Mouse (Mus musculus) forebrain, embryonic 14.5 days (tissue): ENCODE measurements around the gene Gm12258. TPM values are rescaled to one million over a fixed set of nuclear protein-coding genes. Genes with fewer than 3 reads are reported as not detected.
"Not testable (repeated sequence)": the region's sequence is repeated elsewhere in the genome, so short reads cannot be mapped to it uniquely, and the experiment has no call there.

Source experiments
- ATAC-seq: fragments of 200-750 bp; cut with Nextera tagmentation; 2 replicates; pipeline ENCODE4 v1.8.0; 2017; ENCODE audit warnings: mild to moderate bottlenecking, moderate library complexity
- DNase-seq: peaks from one replicate; pipeline ENCODE4 v3.0.0-alpha.2; 2015; ENCODE audit warnings: low spot score
- H3K27ac ChIP-seq: fragments of 300-500 bp; sonication (generic); 2 replicates; pipeline ENCODE4 v1.5.1; 2014; ENCODE audit warnings: low read depth, mild to moderate bottlenecking, control low read depth, low read length, moderate library complexity
- H3K27me3 ChIP-seq: fragments of 300-500 bp; sonication (generic); replicated peaks from 2 replicates; pipeline ENCODE4 v1.6.1; 2014; ENCODE audit warnings: low read length, control low read depth, mixed read lengths; ENCODE audit not compliant: control insufficient read depth, insufficient read depth
- H3K36me3 ChIP-seq: fragments of 300-500 bp; sonication (generic); 2 replicates; pipeline ENCODE4 v1.6.1; 2014; ENCODE audit warnings: low read length, control low read depth; ENCODE audit not compliant: control insufficient read depth, insufficient read depth
- H3K4me1 ChIP-seq: fragments of 300-500 bp; sonication (generic); 2 replicates; pipeline ENCODE4 v1.6.1; 2014; ENCODE audit warnings: antibody characterized with exemption, low read length, control low read depth; ENCODE audit not compliant: control insufficient read depth, insufficient read depth
- H3K4me2 ChIP-seq: fragments of 300-500 bp; sonication (generic); 2 replicates; pipeline ENCODE4 v1.6.1; 2014; ENCODE audit warnings: mild to moderate bottlenecking, control low read depth, low read length
- H3K4me3 ChIP-seq: fragments of 300-500 bp; sonication (generic); 2 replicates; pipeline ENCODE4 v1.5.1; 2014; ENCODE audit warnings: low read depth, low read length, control low read depth
- H3K9ac ChIP-seq: fragments of 300-500 bp; sonication (generic); 2 replicates; pipeline ENCODE4 v1.6.1; 2014; ENCODE audit warnings: mild to moderate bottlenecking, low read length, control low read depth, moderate library complexity
- H3K9me3 ChIP-seq: fragments of 300-500 bp; sonication (generic); replicated peaks from 2 replicates; pipeline ENCODE4 v1.6.1; 2016; ENCODE audit warnings: low read length, control low read depth, mixed read lengths; ENCODE audit not compliant: control insufficient read depth
- WGBS: fragments of 180-500 bp; shearing (Covaris S2); extraction: QIAGEN DNeasy Blood & Tissue Kit; methylation state at CpG from one replicate; pipeline ENCODE4 v1.1.7; 2014; 5-methylcytosine and 5-hydroxymethylcytosine counted together
- polyA plus RNA-seq: library from polyadenylated mRNA; unstranded; fragments of >200 nt; fragmentation: Nextera tagmentation; extraction: Ambion mirVana; gene quantifications from 2 replicates; pipeline ENCODE4 v1.2.1, GENCODE M21; 2014

Gm12258 gene
- polyA plus RNA-seq = 19.5 and 25.0 TPM in 2 replicates

DNA sequence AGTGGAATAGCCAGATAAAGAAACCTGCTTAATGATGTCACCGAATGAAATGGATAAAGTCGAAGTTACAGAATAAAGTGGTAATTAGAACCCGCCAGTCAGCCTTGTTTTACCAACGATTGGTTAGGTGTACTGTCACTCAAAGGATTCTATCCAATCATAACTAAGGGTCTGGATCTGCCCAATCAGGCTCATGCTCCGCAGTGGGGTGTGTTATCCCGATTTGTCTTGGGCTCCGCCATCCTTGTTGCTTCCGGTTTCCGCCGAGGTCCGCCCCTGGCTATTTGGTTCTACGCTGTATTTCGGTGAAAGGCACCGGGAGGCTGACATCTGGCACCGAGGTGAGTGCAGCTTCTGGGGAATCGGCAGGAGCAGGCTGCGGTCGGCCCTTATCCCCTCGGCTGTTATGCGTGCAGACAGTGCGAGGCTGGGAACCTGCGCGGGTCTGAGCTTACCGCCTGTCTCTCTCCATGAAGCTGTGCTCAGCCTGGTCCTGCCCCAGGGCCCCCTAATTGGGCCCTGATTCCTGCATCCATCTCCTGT, at the start of gene Gm12258:
Gene Gm12258 (plus strand): TSS at position 240 of the 543 bp plus-strand sequence.
- Histone ChIP-seq H3K9me3 (no peaks in the 10 kb centered on the region), H3K36me3 (peaks cover 22% of the 10 kb centered on the region), H3K4me3 (peak within 1 kb of the TSS; percentile 72), H3K4me1 (peaks cover 7% of the 10 kb centered on the region), H3K4me2 (peak within 1 kb of the TSS; percentile 74), H3K27me3 (no peaks in the 10 kb centered on the region), H3K9ac (peak within 1 kb of the TSS; percentile 87), H3K27ac (peak within 1 kb of the TSS; percentile 77)
- DNase-seq = peak; percentile 99
- peak; percentile 100 for ATAC-seq
- WGBS = under 1% methylated on average over 24 of the region's 24 CpGs

DNA sequence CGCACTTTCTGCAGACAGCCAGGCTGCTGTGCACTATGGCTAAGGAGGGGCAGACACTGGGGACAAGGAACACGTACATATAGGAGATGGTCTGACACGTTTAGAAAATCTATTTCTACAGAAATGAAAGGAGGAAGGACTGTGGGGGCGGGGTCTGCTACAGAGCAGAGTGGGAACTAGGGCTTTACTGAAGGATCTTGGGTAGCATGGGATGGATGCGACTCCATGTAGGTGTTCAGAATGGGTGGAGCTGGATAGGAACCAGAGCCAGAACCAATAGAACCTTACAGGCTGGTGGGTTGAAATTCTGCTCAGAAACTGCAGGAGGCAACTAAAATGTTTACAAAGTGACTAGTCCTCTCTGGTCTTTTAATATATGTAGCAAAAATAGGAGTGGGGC, 47.2 kb upstream of the Gm12258 start:
- Histone ChIP-seq H3K4me1 (peaks cover 3% of the 10 kb centered on the region; the same call in 1 of the 2 replicates), H3K27ac (no peak overlapping the region), H3K36me3 (no peaks in the 10 kb centered on the region), H3K27me3 (no peaks in the 10 kb centered on the region), H3K9ac (no peak overlapping the region), H3K4me2 (no peak overlapping the region), H3K4me3 (no peak overlapping the region), H3K9me3 (no peaks in the 10 kb centered on the region)
- 84% methylated on average over 5 of the region's 5 CpGs for WGBS
- DNase-seq (no peak), ATAC-seq (no peak)

GRCm38 (mm10) chr11:58801558-58802228, 45.3 kb upstream of the Gm12258 start, which contains the start of gene Fam183b:
TSS of gene Fam183b (minus strand) at chr11:58801960.
- H3K27ac ChIP-seq = no peak within 1 kb of the TSS
- 40% methylated on average over 14 of the region's 14 CpGs for WGBS
- no peak within 1 kb of the TSS for H3K4me3 ChIP-seq
- no peak within 1 kb of the TSS for H3K9ac ChIP-seq
- peaks cover 3% of the 10 kb centered on the region; the same call in 1 of the 2 replicates for H3K4me1 ChIP-seq
- no peaks in the 10 kb centered on the region for H3K27me3 ChIP-seq
- DNase-seq (peak; percentile 55), ATAC-seq (peak; percentile 26; the same call in 1 of the 2 replicates)
- no peaks in the 10 kb centered on the region for H3K36me3 ChIP-seq
- peak within 1 kb of the TSS; percentile 29 for H3K4me2 ChIP-seq
- H3K9me3 ChIP-seq = no peaks in the 10 kb centered on the region

- no peaks in the 10 kb centered on the region for H3K9me3 ChIP-seq
- H3K9ac ChIP-seq = no peak overlapping the region
- no peak overlapping the region for H3K4me2 ChIP-seq
- peaks cover 3% of the 10 kb centered on the region; the same call in 1 of the 2 replicates for H3K4me1 ChIP-seq
- DNase-seq (no peak), ATAC-seq (no peak)
- WGBS = 85% methylated on average over 4 of the region's 4 CpGs
- H3K27ac ChIP-seq = no peak overlapping the region
- H3K27me3 ChIP-seq = no peaks in the 10 kb centered on the region
- no peaks in the 10 kb centered on the region for H3K36me3 ChIP-seq
- no peak overlapping the region for H3K4me3 ChIP-seq
Measured at GRCm38 (mm10) chr11:58803871-58804270, 43.1 kb upstream of the Gm12258 start.

DNA sequence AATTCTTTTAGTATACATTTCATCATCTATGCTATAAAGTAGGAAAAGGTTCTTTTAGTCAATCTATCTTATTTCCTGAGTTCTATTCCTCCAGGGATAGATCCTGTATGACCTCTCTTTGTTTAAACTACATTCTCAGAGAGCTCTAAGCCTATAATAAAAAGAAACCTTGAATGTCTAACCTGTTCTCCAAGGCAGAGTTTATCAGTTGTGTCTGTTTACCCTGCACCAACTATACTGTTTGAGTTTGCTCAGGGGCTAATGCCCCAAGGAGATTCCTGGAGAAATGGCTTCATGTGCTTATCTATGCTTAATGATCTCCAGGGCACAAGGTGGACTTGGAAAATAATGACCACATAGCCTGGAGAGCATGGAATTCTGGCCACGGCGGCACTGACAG, 42.6 kb upstream of the Gm12258 start:
- 87% methylated on average over 2 of the region's 2 CpGs for WGBS
- H3K27me3 ChIP-seq = no peaks in the 10 kb centered on the region
- H3K27ac ChIP-seq = no peak overlapping the region
- H3K9ac ChIP-seq = no peak overlapping the region
- H3K4me2 ChIP-seq = no peak overlapping the region
- no peaks in the 10 kb centered on the region for H3K36me3 ChIP-seq
- DNase-seq (no peak), ATAC-seq (no peak)
- H3K4me3 ChIP-seq = no peak overlapping the region
- peaks cover 3% of the 10 kb centered on the region; the same call in 1 of the 2 replicates for H3K4me1 ChIP-seq
- no peaks in the 10 kb centered on the region for H3K9me3 ChIP-seq

DNA sequence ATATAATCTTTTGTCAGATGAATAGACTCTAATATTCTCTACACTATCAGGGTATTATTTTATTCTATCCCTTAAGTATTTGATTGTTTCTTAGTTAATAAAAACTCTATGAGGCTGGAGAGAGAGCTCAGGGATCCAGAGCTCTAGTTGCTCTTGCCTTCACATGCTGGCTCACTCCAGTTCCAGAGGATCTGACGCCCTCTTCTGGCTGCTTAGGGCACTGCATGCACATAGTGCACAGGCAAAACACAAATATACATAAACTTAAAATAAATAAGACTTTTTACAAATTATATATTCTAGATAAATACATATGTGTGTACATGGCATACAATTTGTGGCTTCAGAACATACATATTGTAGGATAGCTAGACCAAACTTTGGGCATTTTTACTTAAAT, 35.0 kb upstream of the Gm12258 start:
- Histone ChIP-seq H3K4me3 (no peak overlapping the region), H3K9ac (no peak overlapping the region), H3K27ac (no peak overlapping the region), H3K4me2 (no peak overlapping the region), H3K4me1 (no peaks in the 10 kb centered on the region), H3K36me3 (no peaks in the 10 kb centered on the region), H3K27me3 (no peaks in the 10 kb centered on the region), H3K9me3 (no peaks in the 10 kb centered on the region)
- ATAC-seq (no peak), DNase-seq (no peak)
- 8% methylated on average over 1 of the region's 1 CpGs for WGBS

- WGBS = 82% methylated on average over 1 of the region's 1 CpGs
- H3K27ac ChIP-seq, H3K4me3 ChIP-seq, H3K36me3 ChIP-seq, H3K4me2 ChIP-seq, H3K9ac ChIP-seq, H3K9me3 ChIP-seq, H3K4me1 ChIP-seq, DNase-seq, H3K27me3 ChIP-seq, ATAC-seq: not testable (repeated sequence)
Measured at GRCm38 (mm10) chr11:58814700-58815099, 32.3 kb upstream of the Gm12258 start, which contains the start of gene Olfr313. TSS of gene Olfr313 (plus strand) at chr11:58815000.

DNA sequence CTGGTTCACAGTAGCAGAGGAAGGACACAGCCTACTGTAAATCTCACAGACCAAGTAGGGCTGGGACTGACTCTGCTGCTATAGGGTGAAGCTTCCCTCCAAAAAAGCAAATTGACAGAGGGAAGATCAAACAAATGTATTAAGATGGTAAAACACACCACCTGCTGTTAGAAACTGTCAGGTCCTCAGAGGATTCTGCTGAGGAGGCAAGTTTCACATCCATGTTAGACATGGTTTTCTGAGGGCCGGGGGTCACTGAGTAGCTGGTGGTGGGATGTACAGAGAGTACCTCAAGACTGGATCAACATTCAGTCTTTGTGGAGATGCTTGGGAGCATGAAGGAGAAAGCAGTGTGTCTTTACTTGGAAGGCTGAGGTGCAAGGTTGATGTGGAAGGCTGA, 31.3 kb upstream of the Gm12258 start:
- WGBS = 83% methylated on average over 1 of the region's 1 CpGs
- no peak overlapping the region for H3K4me3 ChIP-seq

GRCm38 (mm10) chr11:58828937-58829336, 18.0 kb upstream of the Gm12258 start, which contains the start of gene Olfr312:
TSS of gene Olfr312 (plus strand) at chr11:58829237.
- H3K4me1 ChIP-seq, DNase-seq, H3K36me3 ChIP-seq, H3K27me3 ChIP-seq, H3K9me3 ChIP-seq, H3K4me3 ChIP-seq, H3K4me2 ChIP-seq, H3K9ac ChIP-seq, H3K27ac ChIP-seq, ATAC-seq: not testable (repeated sequence)

More for the DNA sequence above, 31.3 kb upstream of the Gm12258 start:
- DNase-seq (no peak), ATAC-seq (no peak)
- Histone ChIP-seq H3K36me3 (no peaks in the 10 kb centered on the region), H3K9ac (no peak overlapping the region), H3K4me1 (no peaks in the 10 kb centered on the region), H3K27ac (no peak overlapping the region), H3K4me2 (no peak overlapping the region), H3K9me3 (no peaks in the 10 kb centered on the region), H3K27me3 (no peaks in the 10 kb centered on the region)
